Mouse (Mus musculus) neutrophil, adult 83 days (primary cell): ENCODE results near the gene Cdk13. TPM values are rescaled to one million over a fixed set of nuclear protein-coding genes. Genes with fewer than 3 reads are reported as not detected.

ENCODE experiments used
- total RNA-seq, 2 experiments: library from RNA; stranded (reverse); gene quantifications; one replicate each; pipeline ENCODE4 v1.2.4; 2023

Gene Cdk13
- 10 to 100 TPM; 68.1 to 83.7 TPM for total RNA-seq

GRCm38 (mm10) chr13:17804909-17805613, at the start of gene Cdk13:
Gene Cdk13 (minus strand): TSS chr13:17805097.

GRCm38 (mm10) chr13:17694911-17695699, 109.8 kb downstream of the Cdk13 start, which contains the start of the genes Mplkip and Sugct:
Gene Mplkip (plus strand): TSS chr13:17695192.
Gene Sugct (minus strand): TSS chr13:17695553.

Other genes with a start within 250 kb of the Cdk13 start
- gene Mplkip, start 109.9 kb downstream of the Cdk13 start, total RNA-seq = 10 to 100 TPM; 23.6 to 24.9 TPM
- under 1 TPM in 1 of 2 experiments, not detected in 1; 0.20 TPM for gene Sugct, start 109.5 kb downstream of the Cdk13 start, total RNA-seq
- gene Rala, start 139.1 kb upstream of the Cdk13 start, total RNA-seq = 10 to 100 TPM; 22.4 to 24.3 TPM
- gene Yae1d1, start 188.3 kb upstream of the Cdk13 start, total RNA-seq = 1 to 10 TPM; 2.7 to 2.9 TPM